Mouse (Mus musculus): ENCODE results near the gene Mtmr14. TPM values are rescaled to one million over a fixed set of nuclear protein-coding genes. Genes with fewer than 3 reads are reported as not detected.
A peak's percentile ranks its signal among the peaks of the same experiment; 100 is the strongest.

Mtmr14 gene
- polyA plus RNA-seq, 1 experiment from 2014 or later: 44.8 TPM

DNA sequence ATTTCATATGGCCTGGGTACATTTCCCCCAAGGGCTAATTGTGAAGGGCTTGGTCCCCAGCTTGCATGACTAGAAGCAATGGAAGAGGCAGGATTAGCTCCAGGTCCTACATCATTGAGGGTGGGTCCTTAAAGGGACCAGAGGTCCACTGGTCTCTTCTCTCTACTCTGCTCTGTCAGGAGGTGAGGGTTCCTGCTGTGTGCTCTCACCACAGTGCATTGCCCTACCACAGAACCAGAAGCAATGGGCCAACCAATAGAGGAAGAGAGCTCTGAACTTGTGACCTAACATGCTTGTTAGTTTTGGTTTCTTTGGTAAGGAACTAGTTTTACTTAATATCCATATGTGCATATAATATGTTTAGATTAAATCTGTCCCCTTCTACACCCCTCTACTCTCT lies 10.9 kb upstream of the Mtmr14 start:
- Histone ChIP-seq H3K4me2 (ENCODE audit: low read depth, low read length) (no peak overlapping the region), H3K9me3 (replicated peaks; ENCODE audit: control insufficient read depth, low read length) (no peaks in the 10 kb centered on the region), H3K4me3 (ENCODE audit: low read depth, low read length) (no peak overlapping the region), H3K36me3 (replicated peaks; ENCODE audit: control insufficient read depth, insufficient read depth, low read depth, low read length) (no peaks in the 10 kb centered on the region), H3K9ac (replicated peaks; ENCODE audit: low read length) (no peak overlapping the region), H3K27me3 (ENCODE audit: control insufficient read depth, insufficient read depth, low read length) (no peaks in the 10 kb centered on the region), H3K27ac (replicated peaks; ENCODE audit: low read depth, low read length) (no peak overlapping the region), H3K4me1 (ENCODE audit: control insufficient read depth, insufficient read depth, low read length) (no peaks in the 10 kb centered on the region)
- no peak for ATAC-seq (replicated peaks; ENCODE audit: insufficient number of reproducible peaks, low FRiP score, low TSS enrichment, low read depth)
- no peak for DNase-seq (ENCODE audit: low spot score)

DNA sequence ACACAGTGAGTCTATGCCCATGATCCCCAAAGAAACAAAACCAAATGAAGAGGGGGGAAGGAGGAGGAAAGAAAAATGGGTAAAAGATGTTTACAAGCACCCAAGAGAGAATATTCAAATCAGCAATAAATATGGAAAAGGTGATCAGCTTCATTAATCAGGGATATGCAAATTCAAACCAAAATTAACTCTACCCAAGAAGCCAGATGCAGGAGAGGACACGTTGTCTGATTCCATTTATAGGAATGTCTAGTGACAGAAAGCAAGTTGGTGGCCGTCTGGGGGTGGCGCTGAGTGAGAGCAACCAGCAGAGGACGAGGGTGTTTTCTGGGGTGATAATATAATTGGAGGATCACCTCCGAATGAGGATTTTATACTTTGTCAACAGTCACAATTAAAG lies 2.5 kb upstream of the Mtmr14 start:
- ATAC-seq (replicated peaks; ENCODE audit: insufficient number of reproducible peaks, low FRiP score, low TSS enrichment, low read depth): no peak
- Histone ChIP-seq H3K36me3 (replicated peaks; ENCODE audit: control insufficient read depth, insufficient read depth, low read depth, low read length) (no peaks in the 10 kb centered on the region), H3K9ac (replicated peaks; ENCODE audit: low read length) (no peak overlapping the region), H3K4me1 (ENCODE audit: control insufficient read depth, insufficient read depth, low read length) (no peaks in the 10 kb centered on the region), H3K4me2 (ENCODE audit: low read depth, low read length) (no peak overlapping the region), H3K27ac (replicated peaks; ENCODE audit: low read depth, low read length) (no peak overlapping the region), H3K9me3 (replicated peaks; ENCODE audit: control insufficient read depth, low read length) (no peaks in the 10 kb centered on the region), H3K27me3 (ENCODE audit: control insufficient read depth, insufficient read depth, low read length) (no peaks in the 10 kb centered on the region), H3K4me3 (ENCODE audit: low read depth, low read length) (no peak overlapping the region)
- 71% methylated on average over 5 of the region's 5 CpGs for WGBS
- no peak for DNase-seq (ENCODE audit: low spot score)

DNA sequence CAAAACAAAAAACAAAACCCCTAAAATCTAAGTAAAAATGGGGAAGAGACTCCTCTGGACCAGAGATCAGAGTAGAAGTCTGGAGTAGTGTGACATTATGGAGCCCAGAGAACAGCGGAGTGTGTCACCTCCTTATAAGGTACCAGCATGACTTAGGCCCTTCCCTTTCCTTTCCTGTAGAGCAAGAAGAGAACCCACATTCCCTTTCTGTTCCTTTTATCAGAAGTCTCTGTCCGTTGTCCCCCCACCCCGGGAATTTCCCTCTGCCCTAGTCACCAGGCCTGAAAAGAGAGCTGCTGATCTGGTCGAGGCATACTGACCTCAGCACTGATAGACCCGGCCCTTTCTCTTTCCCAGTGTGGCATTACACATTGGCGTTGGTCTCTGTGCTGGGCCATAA lies 799 bp downstream of the Mtmr14 start:
- H3K4me2 ChIP-seq (ENCODE audit: low read depth, low read length): peak overlapping the region; percentile 68
- H3K27ac ChIP-seq (replicated peaks; ENCODE audit: low read depth, low read length): no peak overlapping the region
- no peaks in the 10 kb centered on the region for H3K27me3 ChIP-seq (ENCODE audit: control insufficient read depth, insufficient read depth, low read length)
- no peaks in the 10 kb centered on the region for H3K9me3 ChIP-seq (replicated peaks; ENCODE audit: control insufficient read depth, low read length)
- H3K4me3 ChIP-seq (ENCODE audit: low read depth, low read length): peak overlapping the region; percentile 98
- H3K9ac ChIP-seq (replicated peaks; ENCODE audit: low read length): peak overlapping the region; percentile 81; the same call in 1 of the 2 replicates
- H3K36me3 ChIP-seq (replicated peaks; ENCODE audit: control insufficient read depth, insufficient read depth, low read depth, low read length): no peaks in the 10 kb centered on the region
- DNase-seq (ENCODE audit: low spot score) (no peak), ATAC-seq (replicated peaks; ENCODE audit: insufficient number of reproducible peaks, low FRiP score, low TSS enrichment, low read depth) (no peak)
- 36% methylated on average over 6 of the region's 6 CpGs for WGBS
- H3K4me1 ChIP-seq (ENCODE audit: control insufficient read depth, insufficient read depth, low read length): no peaks in the 10 kb centered on the region

DNA sequence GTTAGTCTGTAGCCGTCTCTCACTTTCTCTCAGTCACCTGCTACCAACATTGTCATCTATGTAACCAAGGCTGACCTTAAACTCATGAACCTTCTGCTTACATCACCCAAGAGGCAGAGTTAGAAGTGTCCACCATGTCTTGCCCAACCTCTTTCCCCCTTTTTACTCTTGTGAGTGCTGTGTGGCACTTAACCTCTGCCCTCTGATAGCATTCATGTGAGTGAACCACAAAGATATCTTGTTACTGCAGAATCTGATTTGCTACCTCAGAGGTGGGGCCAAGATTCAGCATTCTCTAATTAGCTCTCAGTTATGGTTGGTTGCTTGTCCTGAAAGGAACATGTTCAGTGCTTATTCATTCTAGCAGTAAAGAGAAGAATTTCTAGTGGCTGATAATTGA lies 5.1 kb downstream of the Mtmr14 start:
- WGBS: 88% methylated on average over 1 of the region's 1 CpGs

DNA sequence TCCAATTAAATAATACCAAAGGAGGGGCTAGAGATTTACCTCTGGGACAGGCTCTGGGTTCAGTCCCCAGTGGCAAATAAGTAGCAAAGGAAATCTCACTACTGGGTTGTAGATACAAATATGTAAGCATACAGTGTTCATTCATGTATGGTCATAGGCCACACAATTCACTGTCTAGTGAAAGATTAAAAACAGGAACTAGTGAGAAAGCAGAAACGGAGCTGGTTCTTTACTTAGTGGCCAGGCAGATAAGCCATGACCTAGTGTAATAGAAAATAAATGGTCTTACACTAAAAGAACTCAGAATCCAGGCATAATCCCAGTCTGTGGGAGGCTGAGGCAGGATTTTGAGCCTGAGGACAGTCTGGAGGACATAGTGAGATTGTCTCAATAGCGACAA lies 7.9 kb downstream of the Mtmr14 start:
- Histone ChIP-seq H3K27ac (replicated peaks; ENCODE audit: low read depth, low read length) (no peak overlapping the region), H3K4me2 (ENCODE audit: low read depth, low read length) (no peak overlapping the region), H3K9me3 (replicated peaks; ENCODE audit: control insufficient read depth, low read length) (no peaks in the 10 kb centered on the region), H3K9ac (replicated peaks; ENCODE audit: low read length) (no peak overlapping the region), H3K36me3 (replicated peaks; ENCODE audit: control insufficient read depth, insufficient read depth, low read depth, low read length) (no peaks in the 10 kb centered on the region), H3K27me3 (ENCODE audit: control insufficient read depth, insufficient read depth, low read length) (no peaks in the 10 kb centered on the region), H3K4me1 (ENCODE audit: control insufficient read depth, insufficient read depth, low read length) (no peaks in the 10 kb centered on the region), H3K4me3 (ENCODE audit: low read depth, low read length) (no peak overlapping the region)
- WGBS: 94% methylated on average over 2 of the region's 2 CpGs
- ATAC-seq (replicated peaks; ENCODE audit: insufficient number of reproducible peaks, low FRiP score, low TSS enrichment, low read depth) (no peak), DNase-seq (ENCODE audit: low spot score) (no peak)

More for the DNA sequence above, 5.1 kb downstream of the Mtmr14 start:
- Histone ChIP-seq H3K4me1 (ENCODE audit: control insufficient read depth, insufficient read depth, low read length) (no peaks in the 10 kb centered on the region), H3K9me3 (replicated peaks; ENCODE audit: control insufficient read depth, low read length) (no peaks in the 10 kb centered on the region), H3K4me2 (ENCODE audit: low read depth, low read length) (no peak overlapping the region), H3K27ac (replicated peaks; ENCODE audit: low read depth, low read length) (no peak overlapping the region), H3K27me3 (ENCODE audit: control insufficient read depth, insufficient read depth, low read length) (no peaks in the 10 kb centered on the region), H3K9ac (replicated peaks; ENCODE audit: low read length) (no peak overlapping the region), H3K4me3 (ENCODE audit: low read depth, low read length) (no peak overlapping the region), H3K36me3 (replicated peaks; ENCODE audit: control insufficient read depth, insufficient read depth, low read depth, low read length) (no peaks in the 10 kb centered on the region)
- DNase-seq (ENCODE audit: low spot score) (no peak), ATAC-seq (replicated peaks; ENCODE audit: insufficient number of reproducible peaks, low FRiP score, low TSS enrichment, low read depth) (no peak)

DNA sequence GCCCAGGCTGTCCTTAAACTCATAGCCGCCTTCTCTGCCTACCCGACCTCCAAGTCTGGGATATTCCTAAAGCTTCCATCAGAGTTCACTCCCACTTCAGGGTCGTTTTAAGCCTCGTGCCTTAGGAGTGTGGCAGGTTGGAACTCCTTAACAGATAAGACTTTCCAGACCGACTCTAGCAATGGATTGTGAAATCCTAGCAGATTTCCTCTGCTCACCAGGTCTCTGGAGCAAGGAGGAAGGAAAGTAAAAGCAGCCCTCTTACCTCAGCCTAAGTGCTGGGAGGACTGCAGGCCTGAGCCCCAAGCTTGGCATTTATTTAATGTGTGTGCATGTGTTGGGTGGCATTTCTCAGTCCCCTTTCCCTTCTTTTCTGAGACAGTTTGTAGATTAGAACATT lies 13.1 kb downstream of the Mtmr14 start:
- WGBS: 90% methylated on average over 5 of the region's 5 CpGs
- H3K36me3 ChIP-seq (replicated peaks; ENCODE audit: control insufficient read depth, insufficient read depth, low read depth, low read length): peaks cover 3% of the 10 kb centered on the region

DNA sequence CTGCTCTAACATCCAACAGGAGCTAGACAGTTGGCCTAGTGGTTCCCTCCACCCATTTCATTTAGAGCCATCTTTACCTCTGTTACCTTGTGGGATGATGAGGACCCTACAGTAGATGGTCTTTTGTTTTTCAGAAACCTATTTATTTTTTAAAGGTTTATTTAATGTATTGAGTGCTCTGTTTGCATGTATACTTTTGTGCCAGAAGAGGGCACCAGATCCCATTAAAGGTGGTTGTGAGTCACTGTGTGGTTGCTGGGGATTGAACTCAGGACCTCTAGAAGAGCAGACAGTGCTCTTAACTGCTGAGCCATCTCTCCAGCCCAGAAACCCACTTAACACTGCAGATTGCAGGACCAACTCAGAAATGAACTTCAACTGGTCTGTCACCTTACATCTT lies 14.3 kb downstream of the Mtmr14 start:
- Histone ChIP-seq H3K27me3 (ENCODE audit: control insufficient read depth, insufficient read depth, low read length) (no peaks in the 10 kb centered on the region), H3K4me1 (ENCODE audit: control insufficient read depth, insufficient read depth, low read length) (no peaks in the 10 kb centered on the region), H3K9me3 (replicated peaks; ENCODE audit: control insufficient read depth, low read length) (no peaks in the 10 kb centered on the region), H3K4me3 (ENCODE audit: low read depth, low read length) (no peak overlapping the region), H3K9ac (replicated peaks; ENCODE audit: low read length) (no peak overlapping the region), H3K4me2 (ENCODE audit: low read depth, low read length) (no peak overlapping the region), H3K27ac (replicated peaks; ENCODE audit: low read depth, low read length) (no peak overlapping the region), H3K36me3 (replicated peaks; ENCODE audit: control insufficient read depth, insufficient read depth, low read depth, low read length) (peaks cover 6% of the 10 kb centered on the region)
- DNase-seq (ENCODE audit: low spot score) (no peak), ATAC-seq (replicated peaks; ENCODE audit: insufficient number of reproducible peaks, low FRiP score, low TSS enrichment, low read depth) (no peak)

More for the DNA sequence above, 13.1 kb downstream of the Mtmr14 start:
- Histone ChIP-seq H3K27ac (replicated peaks; ENCODE audit: low read depth, low read length) (no peak overlapping the region), H3K4me1 (ENCODE audit: control insufficient read depth, insufficient read depth, low read length) (no peaks in the 10 kb centered on the region), H3K27me3 (ENCODE audit: control insufficient read depth, insufficient read depth, low read length) (no peaks in the 10 kb centered on the region), H3K9me3 (replicated peaks; ENCODE audit: control insufficient read depth, low read length) (no peaks in the 10 kb centered on the region), H3K9ac (replicated peaks; ENCODE audit: low read length) (no peak overlapping the region), H3K4me2 (ENCODE audit: low read depth, low read length) (no peak overlapping the region), H3K4me3 (ENCODE audit: low read depth, low read length) (no peak overlapping the region)
- DNase-seq (ENCODE audit: low spot score) (no peak), ATAC-seq (replicated peaks; ENCODE audit: insufficient number of reproducible peaks, low FRiP score, low TSS enrichment, low read depth) (no peak)

DNA sequence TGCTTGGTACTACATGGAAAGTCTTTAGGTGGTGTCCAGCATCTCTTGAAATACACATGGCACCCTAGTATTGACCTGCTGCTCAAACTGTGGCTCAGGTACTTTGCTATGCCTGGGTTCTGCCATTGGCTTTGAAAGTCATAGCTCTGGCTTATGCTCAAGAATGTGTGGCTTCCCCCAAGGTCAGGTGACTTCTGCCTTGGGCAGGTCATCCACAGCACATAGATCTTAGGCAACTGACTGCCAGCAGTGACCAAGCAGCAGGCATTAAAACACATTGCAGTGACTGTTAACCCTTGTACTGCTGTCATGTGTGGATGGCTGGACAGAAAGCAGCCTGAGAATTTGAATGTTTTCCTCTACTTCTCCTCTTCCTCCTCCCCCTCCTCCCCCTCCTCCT lies 17.3 kb downstream of the Mtmr14 start:
- ATAC-seq (replicated peaks; ENCODE audit: insufficient number of reproducible peaks, low FRiP score, low TSS enrichment, low read depth) (no peak), DNase-seq (ENCODE audit: low spot score) (no peak)
- peaks cover 8% of the 10 kb centered on the region for H3K36me3 ChIP-seq (replicated peaks; ENCODE audit: control insufficient read depth, insufficient read depth, low read depth, low read length)
- no peak overlapping the region for H3K4me2 ChIP-seq (ENCODE audit: low read depth, low read length)
- H3K9me3 ChIP-seq (replicated peaks; ENCODE audit: control insufficient read depth, low read length): no peaks in the 10 kb centered on the region
- no peak overlapping the region for H3K27ac ChIP-seq (replicated peaks; ENCODE audit: low read depth, low read length)
- no peak overlapping the region for H3K4me3 ChIP-seq (ENCODE audit: low read depth, low read length)
- H3K4me1 ChIP-seq (ENCODE audit: control insufficient read depth, insufficient read depth, low read length): no peaks in the 10 kb centered on the region
- no peak overlapping the region for H3K9ac ChIP-seq (replicated peaks; ENCODE audit: low read length)
- no peaks in the 10 kb centered on the region for H3K27me3 ChIP-seq (ENCODE audit: control insufficient read depth, insufficient read depth, low read length)

All from embryonic facial prominence, embryonic 11.5 days (tissue).